Mouse (Mus musculus) gastrocnemius, postnatal 4 days (tissue): Measurements from ENCODE around the gene Emc10. TPM values are rescaled to one million over a fixed set of nuclear protein-coding genes. Genes with fewer than 3 reads are reported as not detected.
A peak's percentile ranks its signal among the peaks of the same experiment; 100 is the strongest.

Source experiments
- DNase-seq, 2 experiments: peaks; one replicate each; pipeline ENCODE4 v3.0.0; 2021 to 2022; ENCODE audit warnings: low spot score in 2 of 2, mixed read lengths in 2 of 2
- long read RNA-seq, 2 experiments: library from polyadenylated mRNA; stranded (forward); transcript quantifications; one replicate each; pipeline ENCODE4 v2.0.0; 2021
- total RNA-seq, 2 experiments: library from RNA; stranded (reverse); gene quantifications; 2 replicates each; pipeline ENCODE4 v1.2.3; 2021

Gene Emc10
- total RNA-seq: 10 to 100 TPM; 60.1 to 65.3 TPM
- long read RNA-seq, experiment 1, transcript Emc10-202 (7 exons, 1,872 nt): major isoform, 87 of 144 reads
- long read RNA-seq, experiment 1, transcript Emc10-201 (8 exons, 1,662 nt): minor isoform, 40 of 144 reads
- long read RNA-seq, experiment 1, partial matches to known transcripts: 10 of 144 reads
- long read RNA-seq, experiment 1, other reads (novel, unspliced or antisense): 6 of 144 reads
- long read RNA-seq, experiment 2, transcript Emc10-201 (8 exons, 1,662 nt): minor isoform, 52 of 148 reads
- long read RNA-seq, experiment 2, transcript Emc10-202 (7 exons, 1,872 nt): major isoform, 77 of 148 reads
- long read RNA-seq, experiment 2, partial matches to known transcripts: 11 of 148 reads
- long read RNA-seq, experiment 2, other reads (novel, unspliced or antisense): 8 of 148 reads

DNA sequence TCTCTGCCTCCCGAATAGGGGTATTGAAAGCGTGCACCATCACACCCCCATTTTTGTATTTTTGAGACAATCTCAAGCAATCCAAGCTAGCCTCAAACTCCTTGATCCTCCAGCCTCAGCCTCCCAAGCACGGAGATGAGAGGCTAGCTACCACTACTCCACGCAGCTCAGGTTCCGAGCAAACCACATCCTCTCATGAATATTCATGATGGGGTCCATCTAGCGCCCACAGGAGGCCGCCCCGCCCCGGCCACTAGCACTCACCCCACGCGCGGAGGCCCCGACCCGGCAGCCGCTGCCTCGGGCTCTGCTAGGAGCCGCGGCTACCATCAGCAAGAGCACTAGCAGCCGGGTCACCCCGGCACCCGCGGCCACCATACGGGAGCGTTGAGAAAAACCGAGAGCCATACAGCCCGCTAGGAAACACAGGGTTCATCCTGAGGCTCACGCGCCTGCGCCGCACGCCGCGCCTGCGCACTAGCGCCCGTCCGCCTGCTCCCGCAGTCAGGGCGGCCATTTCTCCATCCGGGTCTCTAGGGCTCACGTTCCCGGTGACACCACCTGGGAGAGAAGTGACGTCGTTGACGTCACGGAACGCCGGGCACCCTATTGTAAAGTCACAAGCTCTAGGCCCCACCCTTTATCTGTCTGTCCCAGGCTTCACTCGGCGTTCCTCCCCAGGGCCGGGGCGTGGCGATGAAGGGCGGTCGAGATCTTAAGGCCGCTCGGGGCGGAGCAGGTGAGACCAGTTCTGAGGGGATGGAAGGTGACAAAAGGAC, at the start of gene Emc10, which contains the start of gene Fam71e1:
Emc10 (minus strand) TSS at position 538 of the 779 bp plus-strand sequence.
Fam71e1 (plus strand) TSS at position 590 of the 779 bp plus-strand sequence.
- peak; percentile 96 for DNase-seq

GRCm38 (mm10) chr7:44543071-44543470, 46.7 kb upstream of the Emc10 start:
- no peak for DNase-seq

DNA sequence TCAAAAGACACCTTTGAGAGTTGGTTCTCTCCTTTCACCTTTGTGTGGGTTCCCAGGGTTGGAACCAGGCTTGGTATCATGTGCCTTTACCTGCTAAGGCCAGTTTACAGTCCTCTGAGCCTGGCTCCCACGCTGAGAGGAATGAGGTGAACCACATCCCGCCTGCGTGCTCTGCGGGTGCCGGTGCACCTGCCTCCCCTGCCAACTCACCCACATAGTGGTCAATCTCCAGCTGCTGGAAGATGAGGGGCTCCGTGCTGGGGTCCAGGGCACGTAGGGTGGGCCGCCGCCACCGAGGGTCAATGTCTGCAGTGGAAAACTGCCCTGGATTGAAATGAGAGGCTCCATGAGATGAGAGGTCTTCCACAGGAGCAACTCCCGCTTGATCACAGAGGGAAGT, 46.2 kb upstream of the Emc10 start:
- no peak for DNase-seq

- DNase-seq: no peak
These were observed 42.7 kb upstream of the Emc10 start for GRCm38 (mm10) chr7:44538756-44539624.

- no peak for DNase-seq
These were observed 41.2 kb upstream of the Emc10 start for GRCm38 (mm10) chr7:44537496-44537895.

DNA sequence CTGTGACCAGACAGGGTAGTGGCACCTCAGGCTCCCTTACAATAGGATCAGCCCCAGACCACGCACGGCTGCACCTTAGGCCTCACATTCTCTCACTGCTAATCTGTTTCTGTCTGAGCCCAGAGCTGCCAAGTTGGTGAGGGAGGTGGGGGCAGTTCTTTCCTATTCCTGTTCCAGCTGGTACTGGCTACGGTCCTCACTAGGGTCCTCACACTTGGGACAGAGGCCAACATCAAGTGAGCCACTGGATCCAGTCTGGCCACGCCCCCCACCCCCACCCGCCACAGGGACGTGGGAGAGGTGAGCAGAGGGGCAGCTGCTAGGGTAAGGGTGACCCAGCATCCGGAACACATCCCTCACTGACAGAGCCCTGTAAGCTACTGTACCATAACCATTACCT, 40.7 kb upstream of the Emc10 start:
- DNase-seq: no peak

DNA sequence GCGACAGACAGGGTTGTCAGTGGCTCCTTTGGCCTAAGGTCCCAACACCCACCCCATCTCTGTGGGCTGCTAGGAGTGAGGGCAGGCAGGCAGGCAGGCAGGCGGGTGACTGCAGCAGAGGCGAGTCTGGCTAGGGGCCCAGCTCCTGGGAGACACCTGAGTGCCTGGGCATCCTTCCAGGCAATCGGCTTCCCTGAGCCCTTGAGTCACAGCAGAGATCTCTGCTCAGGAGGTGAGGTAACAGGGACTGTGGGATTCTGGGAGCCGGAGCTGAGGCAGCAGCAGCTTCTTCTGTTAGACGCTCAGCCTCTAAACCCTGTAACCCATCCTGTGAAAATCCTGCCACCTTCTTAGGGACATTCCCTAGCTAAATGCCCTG, 40.2 kb upstream of the Emc10 start:
- no peak for DNase-seq

- DNase-seq: no peak
These were observed 39.6 kb upstream of the Emc10 start for GRCm38 (mm10) chr7:44535657-44536589.

- DNase-seq: no peak
These were observed 38.5 kb upstream of the Emc10 start for GRCm38 (mm10) chr7:44534656-44535441.

DNA sequence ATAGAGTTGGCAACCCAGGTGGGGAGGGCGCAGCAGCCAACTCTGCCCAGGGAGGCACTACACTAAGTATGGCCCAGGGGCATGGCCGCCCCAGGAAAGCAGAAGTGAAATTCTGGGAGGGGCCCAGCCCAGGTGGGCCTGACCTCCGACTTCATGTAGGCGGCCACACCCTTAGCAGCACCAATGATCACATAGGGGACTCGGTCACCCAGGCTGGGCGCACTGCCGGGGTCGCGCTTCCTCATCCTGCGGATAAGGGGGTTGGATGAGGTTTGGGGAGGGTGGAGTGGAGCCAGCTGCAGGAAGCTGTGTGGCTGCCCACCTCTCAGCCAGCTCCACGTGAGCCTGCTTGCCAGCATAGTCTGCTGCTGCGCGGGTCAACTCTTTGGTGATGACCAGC, 37.9 kb upstream of the Emc10 start:
- peak in 1 of 2 experiments; percentile 8 for DNase-seq

DNA sequence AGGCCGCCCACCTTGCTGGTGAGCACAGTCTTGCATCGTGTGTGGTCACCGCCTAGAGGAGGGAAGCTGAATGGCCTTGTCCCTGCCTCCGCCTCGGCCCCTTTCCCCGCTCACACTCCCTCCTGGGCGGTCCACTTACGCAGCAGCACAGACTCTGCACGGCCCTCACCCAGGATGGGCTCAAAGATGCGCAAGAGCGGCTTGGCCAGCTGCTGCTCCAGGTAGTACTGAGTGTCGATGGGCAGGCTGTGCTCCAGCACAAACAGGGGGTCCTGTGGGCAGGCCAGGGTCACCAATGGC, 37.4 kb upstream of the Emc10 start:
- no peak for DNase-seq

DNA sequence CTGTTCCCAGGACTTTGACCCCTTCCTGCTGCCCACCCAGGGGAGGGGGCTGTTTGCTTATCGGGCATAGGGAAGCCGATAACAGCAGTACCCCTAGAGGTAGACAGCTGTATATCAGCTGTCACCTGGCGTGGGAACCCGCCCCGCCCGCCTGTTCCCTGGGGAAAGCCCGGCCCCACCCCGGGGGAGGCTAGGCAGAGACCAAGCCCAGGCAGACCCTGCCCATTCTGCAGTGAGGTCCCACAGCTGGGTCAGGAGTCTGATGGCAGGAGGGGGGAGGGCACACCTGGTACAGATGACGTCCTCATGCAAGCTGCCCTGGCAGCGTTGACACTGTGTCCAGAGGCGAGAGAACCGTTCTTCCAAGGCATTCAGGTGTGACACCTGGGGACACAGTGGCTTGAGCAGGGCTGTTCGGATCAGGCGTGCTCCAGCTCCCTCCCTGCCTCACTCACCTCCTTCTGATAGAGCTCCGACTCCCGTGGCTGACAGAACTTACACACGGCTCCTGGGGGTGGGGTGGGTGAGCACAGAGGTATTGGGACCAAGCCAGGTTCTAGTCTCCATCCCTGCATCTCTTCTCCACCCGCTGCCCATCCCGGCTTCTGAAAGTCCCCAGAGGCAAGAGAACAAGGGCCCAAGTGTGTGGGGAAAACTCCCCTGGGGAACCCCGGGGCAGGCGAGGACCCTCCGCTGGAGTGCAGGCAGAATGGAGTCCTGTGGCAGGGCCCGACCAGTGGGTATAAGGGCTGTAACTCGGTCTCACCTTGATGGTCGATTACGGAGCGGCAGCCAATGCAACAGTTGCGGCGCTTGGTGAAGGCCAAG, 36.8 kb upstream of the Emc10 start:
- no peak for DNase-seq

GRCm38 (mm10) chr7:44531946-44532732, 35.8 kb upstream of the Emc10 start, which contains the start of gene Spib:
Spib (minus strand) TSS chr7:44532071.
- DNase-seq: peak in 1 of 2 experiments; percentile 8

DNA sequence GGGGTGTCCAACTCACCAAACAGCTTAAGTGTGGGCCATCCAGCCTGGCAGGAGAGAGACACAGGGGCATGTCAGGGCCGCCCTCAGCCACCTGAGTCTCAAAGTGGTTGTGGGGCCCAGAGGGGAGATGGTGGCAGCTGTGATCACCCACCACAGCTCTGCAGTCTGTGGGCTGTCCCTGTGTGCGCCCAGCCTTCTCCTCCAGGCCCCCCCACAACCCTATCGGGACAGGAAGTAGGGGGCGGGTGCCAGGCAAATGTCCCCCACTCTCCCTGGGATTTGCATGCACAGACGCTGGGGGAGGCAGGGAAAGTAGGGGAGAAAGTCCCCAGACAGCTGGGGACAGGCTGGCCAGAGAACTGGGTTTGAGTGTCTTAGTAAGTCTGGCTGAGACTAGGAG, 34.9 kb upstream of the Emc10 start:
- DNase-seq: no peak

GRCm38 (mm10) chr7:44530507-44530906, 34.2 kb upstream of the Emc10 start:
- DNase-seq: no peak

DNA sequence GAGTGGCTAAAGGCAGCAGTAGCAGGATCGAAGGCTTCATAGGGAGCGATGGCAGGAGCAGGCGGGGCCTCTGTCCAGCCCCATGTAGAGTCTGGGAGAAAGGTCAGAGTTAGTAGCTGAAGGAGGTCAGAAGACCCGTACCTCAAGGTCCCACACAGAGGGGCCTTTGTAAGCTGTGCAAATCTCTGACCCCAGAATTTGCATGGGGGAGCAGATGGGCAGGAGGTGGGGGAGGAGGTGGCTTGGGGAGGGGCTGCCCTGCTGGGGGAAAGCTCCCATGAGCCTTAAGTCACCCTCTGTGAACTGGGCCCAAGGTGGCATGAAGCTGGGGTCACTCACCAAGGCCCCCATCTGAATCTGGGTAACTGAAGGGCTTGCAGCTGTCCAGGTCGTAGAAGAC, 33.2 kb upstream of the Emc10 start:
- DNase-seq: no peak

- DNase-seq: peak in 1 of 2 experiments; percentile 61
These were observed 31.4 kb upstream of the Emc10 start for GRCm38 (mm10) chr7:44527483-44528398.
